Mouse (Mus musculus) kidney, postnatal 10 days (tissue): ENCODE measurements at regions not wholly inside any gene's neighbourhood (a gene's known extent, or its start where the extent isn't known, plus 50 kb on each side); places are given as distances from the start of the nearest gene placed in this dataset.

Experiments used
- DNase-seq: peaks from one replicate; pipeline ENCODE4 v3.0.0; 2021; ENCODE audit warnings: mixed read lengths

DNA sequence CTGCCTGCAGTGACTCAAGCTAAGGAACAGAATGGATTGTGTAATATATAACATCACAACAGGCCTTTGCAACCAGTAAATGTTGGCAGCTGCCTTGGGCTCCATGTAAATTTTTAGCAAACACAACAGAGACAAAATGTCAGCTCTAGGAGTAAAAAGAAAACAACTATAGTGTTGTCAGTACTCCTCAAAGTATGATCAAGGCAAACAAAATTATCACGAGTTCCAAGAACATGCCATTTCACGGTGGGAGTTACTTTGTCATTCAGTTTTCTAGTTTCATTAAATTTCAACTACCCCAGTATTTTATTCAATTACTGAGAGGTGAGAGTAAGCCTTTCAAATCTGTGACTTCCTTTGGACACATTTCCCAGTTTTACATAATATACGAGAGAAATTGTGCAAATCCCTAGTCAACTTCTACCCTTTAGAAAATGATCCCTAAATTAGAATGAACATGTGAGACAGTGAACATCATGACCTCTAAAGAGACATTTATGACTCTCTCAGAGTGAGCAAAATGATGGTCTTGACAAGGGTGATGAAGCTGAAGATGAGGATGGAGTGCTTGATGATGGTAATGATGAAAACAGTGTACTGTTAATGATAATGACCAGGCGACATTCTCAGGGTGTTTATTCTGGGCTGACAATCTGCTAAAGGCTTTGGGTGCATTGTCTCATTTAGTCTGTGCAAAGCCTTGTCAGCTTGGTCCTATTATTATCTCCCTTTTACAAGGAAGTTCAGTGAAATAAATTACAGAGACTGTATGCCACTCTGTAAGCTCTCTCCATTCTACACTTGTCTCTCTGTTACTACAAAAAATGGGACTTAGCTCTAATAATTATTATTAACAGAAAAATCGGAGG, 209.7 kb upstream of the Etaa1 start:
- DNase-seq = no peak

DNA sequence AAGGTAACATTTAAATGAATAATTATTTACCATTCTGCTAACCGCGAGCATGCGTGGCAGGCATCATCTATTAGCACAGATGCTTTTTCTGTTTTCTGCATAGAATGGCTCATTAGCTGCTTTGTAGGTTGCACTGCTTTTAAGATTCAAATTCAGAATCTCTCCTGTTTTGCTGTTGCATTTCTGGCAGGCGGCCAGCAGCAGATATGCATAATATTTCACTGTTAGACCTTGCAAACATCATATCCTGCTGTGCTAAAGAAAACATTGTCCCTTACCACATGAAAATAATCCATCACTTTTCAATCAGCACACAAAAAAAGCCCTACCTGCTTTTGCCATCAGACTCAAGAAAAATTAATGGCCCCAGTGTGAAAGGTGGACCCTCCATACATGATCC, 202.8 kb upstream of the Etaa1 start:
- peak; percentile 47 for DNase-seq

- DNase-seq = peak; percentile 84
Observed at GRCm38 (mm10) chr11:18151788-18152563, 198.3 kb upstream of the Etaa1 start.

- no peak for DNase-seq
Observed at GRCm38 (mm10) chr11:18151369-18151768, 197.7 kb upstream of the Etaa1 start.

GRCm38 (mm10) chr11:18127488-18127887, 173.8 kb upstream of the Etaa1 start:
- no peak for DNase-seq

DNA sequence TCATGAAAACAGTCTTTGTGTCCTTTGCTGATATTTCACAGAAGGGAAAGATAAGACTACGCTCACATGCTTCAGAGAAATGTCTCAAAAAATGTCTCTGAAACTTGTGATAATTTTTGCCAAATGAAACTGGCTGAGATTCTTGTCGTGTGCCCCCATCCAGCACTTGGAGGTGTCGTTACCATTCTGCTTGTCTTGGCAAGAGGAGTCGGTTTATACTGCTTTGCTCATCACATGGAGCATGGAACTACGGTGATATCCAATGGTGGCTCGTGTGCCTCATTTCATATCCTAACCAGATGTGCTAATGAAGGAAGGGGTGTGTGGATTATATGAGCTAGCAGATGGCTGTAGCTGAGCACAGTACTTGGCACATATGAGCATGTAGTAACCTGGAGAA, 169.4 kb upstream of the Etaa1 start:
- no peak for DNase-seq

- DNase-seq = no peak
Observed at GRCm38 (mm10) chr11:18122616-18123015, 168.9 kb upstream of the Etaa1 start.

DNA sequence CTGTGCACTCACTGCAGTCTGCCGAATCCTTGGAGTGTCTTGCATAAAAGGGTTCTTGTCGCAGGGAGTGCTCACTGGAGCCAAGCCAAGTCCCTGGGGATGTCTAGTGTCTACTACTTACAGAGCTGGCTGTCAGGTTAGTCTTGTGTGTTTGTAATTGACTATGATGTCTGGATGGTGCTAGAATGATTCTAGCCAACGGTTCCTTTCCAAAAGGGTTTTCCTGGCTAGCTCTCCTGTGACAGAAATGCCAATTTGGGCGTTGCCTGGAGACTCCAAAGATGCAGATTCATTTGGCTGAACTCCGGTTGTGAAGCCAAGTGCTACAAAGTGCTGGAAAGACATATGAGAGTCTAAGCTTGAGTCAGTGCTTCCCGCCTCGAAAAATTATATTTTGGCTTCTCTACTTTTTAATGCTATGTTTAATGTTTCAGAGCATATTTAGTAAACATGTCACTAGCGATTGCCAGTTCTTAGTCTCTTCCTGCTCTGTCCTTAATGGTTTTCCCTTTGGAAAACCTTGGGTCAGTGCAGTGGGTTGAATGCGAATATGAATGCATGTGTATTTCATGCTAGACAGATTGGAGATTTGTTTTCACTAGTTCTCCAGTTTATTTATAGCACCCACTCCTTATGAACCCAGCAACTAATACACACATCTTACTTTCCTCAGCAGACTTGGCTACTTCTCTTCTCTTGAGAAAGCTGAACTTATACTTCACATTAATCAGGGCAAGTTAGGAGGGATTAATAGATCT, 162.2 kb upstream of the Etaa1 start:
- DNase-seq = peak; percentile 21

- no peak for DNase-seq
Observed at GRCm38 (mm10) chr11:18102841-18103240, 149.2 kb upstream of the Etaa1 start.

GRCm38 (mm10) chr11:18075840-18076435, 122.3 kb upstream of the Etaa1 start:
- DNase-seq = no peak

GRCm38 (mm10) chr11:18070586-18071306, 117.1 kb upstream of the Etaa1 start:
- DNase-seq = peak; percentile 17

DNA sequence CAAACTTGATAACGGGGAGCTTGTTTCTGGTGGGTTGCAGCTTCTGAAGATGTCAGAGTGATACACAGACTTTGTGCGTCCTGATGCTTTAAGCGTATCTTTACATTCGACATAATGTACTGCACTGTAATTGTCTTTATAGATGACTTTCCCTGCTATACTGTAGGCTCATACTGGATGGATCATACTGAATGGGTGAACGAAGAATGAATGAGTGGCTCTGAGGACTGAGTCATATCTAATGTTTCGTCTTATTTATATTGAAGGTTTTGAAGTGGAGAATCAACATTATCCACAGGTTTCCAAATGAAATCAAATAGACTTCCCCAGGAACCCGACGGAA, 116.3 kb upstream of the Etaa1 start:
- no peak for DNase-seq

- DNase-seq = no peak
Observed at GRCm38 (mm10) chr11:18069348-18070031, 115.8 kb upstream of the Etaa1 start.

- DNase-seq = no peak
Observed at GRCm38 (mm10) chr11:18068085-18068484, 114.4 kb upstream of the Etaa1 start.

DNA sequence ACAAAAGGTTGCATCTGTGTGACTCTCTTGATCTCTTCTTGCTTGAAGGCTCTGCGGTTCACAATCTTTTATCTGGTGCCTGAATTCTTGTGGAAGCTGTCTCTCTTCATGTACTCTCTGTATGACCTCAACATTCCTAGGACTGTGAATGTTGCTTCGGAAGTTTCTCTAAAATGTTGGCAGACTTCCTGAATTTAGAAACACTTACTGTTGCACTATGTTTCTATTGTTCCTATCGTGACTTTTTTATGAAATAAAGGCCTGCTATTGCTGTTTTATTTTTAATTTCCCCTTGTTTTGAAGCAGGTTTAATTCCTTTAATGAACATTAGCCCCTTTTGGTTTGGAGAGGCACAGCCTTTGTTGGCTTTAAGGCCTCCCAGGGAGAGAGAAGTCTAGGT, 114.0 kb upstream of the Etaa1 start:
- DNase-seq = no peak

- no peak for DNase-seq
Observed at GRCm38 (mm10) chr11:18041589-18041988, 87.9 kb upstream of the Etaa1 start.

GRCm38 (mm10) chr11:18031049-18031448, 77.4 kb upstream of the Etaa1 start:
- no peak for DNase-seq

DNA sequence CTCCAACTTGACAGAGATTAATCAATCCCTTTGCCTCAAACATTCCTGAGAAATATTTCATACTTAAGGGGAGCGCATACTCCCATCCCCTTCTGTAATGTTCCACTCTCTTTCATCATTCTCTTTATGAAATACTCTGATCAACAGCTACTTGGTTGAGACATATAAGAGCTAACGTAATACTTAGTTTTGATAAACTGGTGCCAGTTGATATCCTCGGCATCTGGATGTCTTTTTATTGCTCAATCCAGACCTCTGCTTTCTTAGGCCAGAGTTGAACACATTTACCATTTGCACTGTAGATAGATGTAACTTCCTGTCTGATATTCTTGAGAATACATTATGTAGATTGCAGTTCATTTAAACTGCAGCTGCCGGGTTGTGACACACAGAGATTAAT, 68.4 kb upstream of the Etaa1 start:
- DNase-seq = no peak

- DNase-seq = no peak
Observed at GRCm38 (mm10) chr11:18015239-18015638, 61.6 kb upstream of the Etaa1 start.

DNA sequence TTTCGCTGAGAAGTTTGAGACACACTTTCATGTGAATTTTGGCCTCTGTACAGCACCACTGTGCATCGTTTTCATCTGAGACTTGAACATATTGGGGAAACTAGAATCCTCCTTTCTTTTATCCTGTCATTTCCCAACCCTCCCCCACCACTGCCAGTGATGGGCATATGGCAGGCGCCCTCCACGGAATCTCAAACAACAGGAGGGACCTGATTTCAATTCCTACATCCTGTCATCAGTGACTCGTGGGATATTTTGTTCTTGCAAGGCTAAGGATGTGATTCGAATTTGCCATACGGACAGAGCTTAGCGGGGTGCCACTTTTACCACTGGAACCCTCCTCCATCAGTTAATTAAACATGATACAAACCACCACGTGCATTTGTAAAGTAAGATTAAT, 60.9 kb upstream of the Etaa1 start:
- DNase-seq = no peak

GRCm38 (mm10) chr11:18012085-18012484, 58.4 kb upstream of the Etaa1 start:
- DNase-seq = peak; percentile 15
